Mouse (Mus musculus): ENCODE results near the gene Ccdc141. TPM values are rescaled to one million over a fixed set of nuclear protein-coding genes. Genes with fewer than 3 reads are reported as not detected.

Gene Ccdc141
- total RNA-seq, 2 experiments from 2014 or later: 239 to 243 TPM

DNA sequence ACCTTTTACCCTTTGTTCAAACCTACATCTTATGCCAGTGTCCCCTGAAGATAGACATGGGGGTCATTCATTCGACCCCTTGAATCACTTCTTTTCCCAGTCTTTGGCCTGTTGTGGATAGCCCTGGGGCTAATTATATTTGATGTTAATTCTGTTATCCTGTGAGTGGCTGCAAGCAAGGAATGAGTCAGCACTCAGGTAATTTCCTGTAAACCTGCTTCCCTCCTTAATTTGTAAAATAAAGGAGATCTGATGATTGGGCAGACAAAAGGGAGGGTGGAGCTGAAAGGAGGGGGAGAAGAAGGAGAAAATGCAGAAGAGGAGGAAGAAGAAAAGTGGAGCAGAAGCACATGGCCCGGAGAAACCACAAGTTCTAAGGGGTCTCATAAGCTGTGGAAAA lies 23.5 kb downstream of the Ccdc141 start:
- intact Hi-C loops (cut with DNase I): no loop called here
- no peak for DNase-seq (ENCODE audit: low spot score)

DNA sequence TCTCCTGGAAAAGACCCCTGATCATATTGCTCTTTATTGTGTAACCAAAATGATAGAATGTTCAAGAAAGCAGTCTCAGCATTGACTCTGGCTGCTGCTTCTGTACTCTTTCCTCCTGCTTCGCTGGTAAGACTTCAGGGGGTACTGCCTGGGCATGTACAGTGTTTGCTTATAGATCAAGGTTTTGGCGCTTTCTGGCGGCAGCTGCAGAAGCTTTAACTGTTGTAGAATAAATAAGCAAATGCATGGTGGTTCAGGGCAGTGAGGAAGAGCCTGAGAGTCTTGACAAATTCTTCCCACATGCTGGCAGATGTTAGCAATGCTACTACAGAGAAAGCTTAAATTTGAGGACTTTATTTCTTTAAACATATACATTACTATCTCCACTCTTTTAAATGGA lies 24.1 kb downstream of the Ccdc141 start:
- DNase-seq (ENCODE audit: low spot score): no peak
- intact Hi-C loops (cut with DNase I): no loop called here

- intact Hi-C loops (cut with DNase I): no loop called here
- no peak for DNase-seq (ENCODE audit: low spot score)
Observed at GRCm38 (mm10) chr2:77143536-77143935, 26.9 kb downstream of the Ccdc141 start.

DNA sequence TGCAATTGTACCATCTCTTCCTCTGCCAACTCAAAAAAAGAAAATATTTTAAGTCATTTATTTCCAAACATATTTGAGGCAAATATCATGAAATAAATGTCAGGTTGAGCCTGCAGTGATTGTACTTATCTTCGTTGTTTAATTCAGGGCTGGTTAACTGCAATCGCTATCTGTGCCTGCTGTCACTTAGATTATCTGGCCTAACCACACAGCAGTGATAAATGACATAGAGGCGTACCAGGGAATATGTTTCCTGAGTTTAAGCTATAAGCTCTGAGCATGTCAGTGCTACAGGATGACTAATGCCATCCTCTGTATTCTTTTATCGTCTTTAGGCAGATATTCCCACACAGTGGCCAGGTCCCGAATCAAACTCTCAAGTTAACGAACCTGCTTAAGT lies 31.6 kb downstream of the Ccdc141 start:
- no peak for DNase-seq (ENCODE audit: low spot score)
- intact Hi-C loops (cut with DNase I): no loop called here

- no peak for DNase-seq (ENCODE audit: low spot score)
- intact Hi-C loops (cut with DNase I): no loop called here
Observed at GRCm38 (mm10) chr2:77134906-77135305, 35.5 kb downstream of the Ccdc141 start.

DNA sequence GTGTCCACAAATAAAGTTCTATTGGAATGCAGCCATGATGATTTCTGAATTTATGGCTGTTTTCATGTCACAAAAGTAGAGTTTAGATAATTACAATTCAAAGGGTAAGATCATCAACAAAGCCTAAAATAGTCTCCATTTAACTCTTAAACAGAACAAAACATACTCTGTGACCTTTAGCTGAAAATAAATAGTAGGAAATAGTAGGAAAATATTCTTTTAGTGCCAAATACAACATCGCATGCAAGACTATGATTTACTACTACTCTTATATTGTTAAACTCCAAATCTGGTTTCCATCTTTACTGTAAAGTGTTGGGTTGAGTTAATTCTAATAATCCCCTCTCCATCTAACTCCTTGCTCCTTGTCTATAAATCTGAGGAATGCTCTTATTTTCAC lies 37.0 kb downstream of the Ccdc141 start:
- intact Hi-C loops (cut with DNase I): no loop called here
- no peak for DNase-seq (ENCODE audit: low spot score)

DNA sequence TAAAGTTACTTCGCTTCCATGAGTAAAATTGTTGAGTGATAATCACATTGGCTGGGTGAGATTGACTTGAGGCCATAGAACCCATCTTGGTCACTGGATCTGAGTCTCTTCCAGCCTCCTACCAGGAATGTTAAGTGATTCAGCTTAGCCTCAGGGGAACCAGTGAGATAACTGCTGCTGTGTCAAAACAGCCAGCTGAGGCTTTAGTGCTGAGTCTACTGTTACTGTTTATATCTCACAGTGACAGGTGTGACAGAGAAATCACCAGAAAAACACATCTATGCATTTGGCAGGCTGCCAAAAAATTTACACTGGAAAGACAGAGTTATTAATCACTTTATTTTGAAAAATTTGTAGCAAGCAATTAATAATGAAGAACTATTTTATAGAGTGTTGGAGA lies 43.5 kb downstream of the Ccdc141 start:
- no peak for DNase-seq (ENCODE audit: low spot score)
- intact Hi-C loops (cut with DNase I): loop anchor here (5.0 kb wide), 1 partner anchor 40 kb away; no protein-coding TSS in a partner anchor

DNA sequence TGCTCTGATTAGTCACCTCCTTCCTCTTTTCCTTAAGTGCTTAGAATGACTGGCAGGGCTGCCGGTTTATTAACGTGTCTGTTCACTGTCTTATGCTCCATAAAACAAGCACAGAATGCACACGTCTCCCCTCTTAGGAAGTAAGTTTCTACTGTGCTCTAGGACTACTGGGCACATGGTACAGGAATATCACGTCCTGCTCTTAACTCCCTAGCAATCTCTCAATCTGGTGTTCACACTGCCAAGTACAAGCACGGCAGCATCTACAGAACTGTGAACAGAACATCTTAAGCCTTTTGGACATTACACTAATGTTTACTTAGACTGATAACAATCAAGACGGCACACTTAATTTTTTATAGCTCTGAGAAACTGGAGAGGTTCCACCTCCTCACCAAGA lies 52.3 kb downstream of the Ccdc141 start:
- intact Hi-C loops (cut with DNase I): no loop called here
- DNase-seq (ENCODE audit: low spot score): no peak

DNA sequence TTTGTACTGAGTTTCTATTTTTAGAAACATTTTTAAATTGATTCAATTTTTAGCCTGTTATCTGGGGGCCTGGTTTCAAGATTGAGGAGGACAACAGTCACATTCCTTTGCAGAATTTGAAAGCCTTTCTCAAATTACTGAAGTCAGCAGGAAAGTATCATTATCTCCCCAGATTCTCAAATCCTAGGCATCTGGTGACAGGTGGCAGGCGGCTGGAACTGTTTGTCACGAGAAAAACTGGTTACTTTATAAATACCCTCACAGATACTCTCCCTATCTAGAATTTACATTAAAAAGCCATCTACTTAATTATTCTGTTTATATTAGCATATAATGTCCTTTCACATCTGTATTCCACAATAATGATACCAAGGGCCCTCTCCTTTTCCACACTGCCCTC lies 56.1 kb downstream of the Ccdc141 start:
- no peak for DNase-seq (ENCODE audit: low spot score)
- intact Hi-C loops (cut with DNase I): no loop called here

GRCm38 (mm10) chr2:77113867-77114266 lies 56.6 kb downstream of the Ccdc141 start:
- intact Hi-C loops (cut with DNase I): no loop called here
- DNase-seq (ENCODE audit: low spot score): no peak

GRCm38 (mm10) chr2:77113026-77113425 lies 57.4 kb downstream of the Ccdc141 start:
- DNase-seq (ENCODE audit: low spot score): no peak
- intact Hi-C loops (cut with DNase I): no loop called here

GRCm38 (mm10) chr2:77111095-77111494 lies 59.3 kb downstream of the Ccdc141 start:
- intact Hi-C loops (cut with DNase I): no loop called here
- DNase-seq (ENCODE audit: low spot score): no peak

DNA sequence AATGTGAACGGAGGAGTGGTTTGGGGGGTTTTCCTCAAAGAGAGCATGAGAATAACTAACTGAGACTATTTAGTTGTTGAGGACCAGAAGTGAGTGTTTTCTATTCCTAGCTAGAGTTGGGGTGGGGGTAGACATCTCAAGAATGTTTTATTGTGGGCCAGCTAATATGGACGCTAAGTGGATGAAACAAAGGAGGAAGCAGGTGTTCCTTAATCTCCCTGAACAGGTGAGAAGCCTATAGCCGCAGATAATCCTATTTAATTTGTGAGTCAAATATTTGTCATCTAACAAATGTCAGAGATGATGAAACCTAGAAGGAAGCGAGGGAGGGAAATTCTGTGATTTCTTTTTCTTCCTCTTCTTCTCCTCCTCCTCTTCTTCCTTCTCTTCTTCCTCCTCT lies 60.1 kb downstream of the Ccdc141 start:
- intact Hi-C loops (cut with DNase I): no loop called here
- DNase-seq (ENCODE audit: low spot score): no peak

DNA sequence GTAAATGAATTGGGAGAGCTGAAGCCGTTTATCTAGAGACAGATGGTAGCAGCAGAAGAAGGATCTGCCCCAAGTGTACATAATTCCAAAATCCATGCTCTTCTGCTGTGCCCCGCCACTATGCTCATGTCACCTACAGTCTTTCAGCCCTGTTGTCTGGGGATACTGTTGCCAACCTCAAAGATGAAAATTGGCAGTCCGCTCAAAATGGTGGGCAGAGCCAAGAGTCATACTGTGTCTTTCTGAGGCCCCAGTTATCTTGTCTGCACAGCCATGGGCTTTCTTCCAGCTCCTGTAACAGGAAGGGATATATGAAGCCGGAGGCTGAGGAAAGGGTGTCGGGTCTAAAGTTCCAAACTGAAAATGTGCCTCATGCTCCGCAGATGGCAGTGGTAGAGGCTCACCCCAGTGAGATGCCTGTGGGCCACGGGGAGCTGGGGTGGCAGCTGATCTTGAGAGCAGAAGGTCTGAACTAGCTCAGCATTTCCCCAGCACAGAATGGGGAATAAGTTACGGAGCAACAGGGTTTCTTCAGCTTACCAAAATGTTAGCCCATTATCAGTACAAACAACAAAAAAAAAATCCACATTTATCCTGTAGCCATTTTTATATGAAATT lies 60.8 kb downstream of the Ccdc141 start:
- DNase-seq (ENCODE audit: low spot score): no peak

DNA sequence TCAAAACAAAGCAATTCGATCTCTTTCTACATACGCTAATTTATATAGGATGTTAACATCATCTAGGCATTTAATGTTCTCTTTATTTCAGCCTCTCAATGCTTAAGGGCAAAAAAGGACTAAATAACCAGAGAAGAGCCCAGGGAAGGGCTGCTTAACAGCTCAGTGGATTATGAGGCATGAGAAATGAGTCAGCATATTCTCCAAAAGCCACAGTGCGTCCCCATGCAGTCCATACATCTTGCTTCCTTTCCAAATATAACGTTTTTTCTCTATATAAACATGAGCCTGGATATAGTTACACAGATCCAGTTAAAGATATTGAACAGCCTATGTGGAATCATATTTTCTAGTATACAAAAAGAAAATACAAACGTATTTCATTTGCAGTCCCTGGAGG lies 61.9 kb downstream of the Ccdc141 start:
- DNase-seq (ENCODE audit: low spot score): no peak
- intact Hi-C loops (cut with DNase I): no loop called here

More for the DNA sequence above, 60.8 kb downstream of the Ccdc141 start:
- intact Hi-C loops (cut with DNase I): no loop called here

GRCm38 (mm10) chr2:77106150-77106549 lies 64.3 kb downstream of the Ccdc141 start:
- no peak for DNase-seq (ENCODE audit: low spot score)
- intact Hi-C loops (cut with DNase I): no loop called here

- intact Hi-C loops (cut with DNase I): no loop called here
Observed at GRCm38 (mm10) chr2:77105006-77105715, 65.3 kb downstream of the Ccdc141 start.

GRCm38 (mm10) chr2:77102516-77102915 lies 67.9 kb downstream of the Ccdc141 start:
- no peak for DNase-seq (ENCODE audit: low spot score)
- intact Hi-C loops (cut with DNase I): no loop called here

More at GRCm38 (mm10) chr2:77105006-77105715, 65.3 kb downstream of the Ccdc141 start:
- DNase-seq (ENCODE audit: low spot score): no peak

DNA sequence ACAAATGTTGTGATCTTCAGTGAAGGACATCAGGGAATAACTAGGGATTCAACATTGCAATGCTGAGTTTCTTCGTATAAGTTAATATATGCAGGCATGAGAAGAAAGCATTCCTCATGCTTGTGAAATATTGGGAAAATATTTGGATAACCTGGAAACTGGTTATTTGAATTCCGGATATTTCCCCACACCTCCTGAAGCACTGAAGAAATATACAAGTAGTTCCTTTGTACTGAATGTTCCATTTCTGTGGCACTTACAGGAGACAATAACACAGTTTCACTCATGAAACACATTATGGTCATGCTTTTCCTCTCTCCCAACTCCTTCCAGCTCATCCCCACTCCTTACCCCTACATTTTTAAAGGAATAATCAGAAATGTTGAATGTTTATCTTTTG lies 70.6 kb downstream of the Ccdc141 start:
- intact Hi-C loops (cut with DNase I): no loop called here
- no peak for DNase-seq (ENCODE audit: low spot score)

DNA sequence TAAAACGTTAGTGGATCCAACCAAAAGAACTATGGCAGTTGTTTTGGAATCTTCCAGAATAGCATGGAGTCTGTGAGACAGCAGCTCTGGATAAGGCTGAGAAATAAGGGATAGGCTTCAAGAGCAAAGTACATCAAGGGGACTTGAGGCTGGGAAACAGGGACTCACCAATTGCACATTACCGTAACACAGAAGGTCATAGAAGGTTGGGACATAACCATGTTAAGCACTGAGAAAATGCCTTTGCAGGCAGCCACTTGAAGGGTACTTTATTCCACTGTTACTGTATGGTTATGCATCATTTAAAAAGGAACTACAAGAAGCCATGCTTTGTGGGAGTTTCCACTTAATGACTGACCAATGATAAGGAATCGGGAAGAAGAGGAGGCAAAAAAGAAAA lies 71.7 kb downstream of the Ccdc141 start:
- intact Hi-C loops (cut with DNase I): no loop called here
- DNase-seq (ENCODE audit: low spot score): no peak

- intact Hi-C loops (cut with DNase I): no loop called here
- DNase-seq (ENCODE audit: low spot score): no peak
Observed at GRCm38 (mm10) chr2:77091749-77092148, 78.7 kb downstream of the Ccdc141 start.

DNA sequence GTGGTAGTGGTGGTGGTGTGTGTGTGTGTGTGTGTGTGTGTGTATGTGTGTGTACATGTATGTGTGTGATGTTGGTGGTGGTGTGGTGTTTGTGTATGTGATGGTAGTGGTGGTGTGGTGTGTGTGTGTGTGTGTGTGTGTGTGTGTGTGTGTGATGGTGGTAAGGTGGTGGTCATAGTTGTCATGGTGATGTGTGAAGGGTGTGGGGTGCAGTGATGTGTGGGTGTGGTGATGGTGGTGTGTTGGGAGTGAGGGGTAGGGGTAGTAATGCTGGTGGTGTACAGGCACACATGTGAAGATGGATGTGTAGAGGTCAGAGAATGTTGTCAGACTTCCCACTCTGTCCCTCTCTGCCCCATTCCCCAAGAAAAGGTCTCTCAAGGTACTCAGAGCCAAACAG lies 85.1 kb downstream of the Ccdc141 start:
- intact Hi-C loops (cut with DNase I): no loop called here
- DNase-seq (ENCODE audit: low spot score): no peak
